Mouse (Mus musculus): ENCODE data around the gene Crabp2. TPM values are rescaled to one million over a fixed set of nuclear protein-coding genes. Genes with fewer than 3 reads are reported as not detected.

The Crabp2 gene
- total and polyA plus RNA-seq, 3 experiments: 0.23 to 1.2 TPM; not detected in 1

DNA sequence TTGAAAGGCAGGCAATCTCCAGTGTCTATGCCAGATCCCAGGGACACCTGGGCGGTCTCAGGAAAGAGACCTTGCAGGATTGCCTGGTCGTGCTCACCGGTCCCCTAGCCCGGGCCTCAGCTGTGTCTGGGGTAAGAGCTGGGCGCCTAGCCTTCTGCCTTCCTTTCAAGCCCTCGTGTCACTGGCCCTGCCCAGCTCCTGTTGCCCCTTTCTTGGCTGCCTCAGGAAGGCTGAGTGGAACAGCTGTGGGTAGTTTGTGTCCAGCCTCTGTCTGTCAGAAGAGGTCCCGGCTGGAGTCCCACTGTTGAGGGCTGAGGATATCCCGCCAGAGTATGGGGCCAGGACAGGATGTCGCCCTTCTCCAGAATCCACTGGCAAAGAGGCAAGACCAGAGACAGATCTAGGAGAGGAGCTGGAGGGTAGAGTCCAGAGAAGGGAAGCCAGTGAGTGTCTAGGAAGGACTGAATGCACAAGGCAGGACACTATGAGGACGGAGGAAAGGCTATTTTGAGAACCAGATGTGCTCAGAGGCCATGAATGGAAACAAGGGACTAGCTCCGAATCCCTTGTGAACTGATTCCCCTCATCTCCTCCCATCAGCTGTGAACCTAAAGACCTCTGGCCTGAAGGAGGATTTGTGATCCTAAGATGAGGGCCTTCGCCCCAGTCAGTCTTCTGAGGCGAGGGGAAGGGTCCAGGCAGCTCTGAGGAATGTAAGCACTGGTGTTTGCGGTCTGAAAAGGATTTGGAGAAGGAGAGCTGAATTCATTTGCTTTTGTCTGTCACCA, 25.3 kb downstream of the Crabp2 start:
- no peak overlapping the region for H3K27ac ChIP-seq (ENCODE audit: control insufficient read depth, low read depth, low read length)
- H3K4me3 ChIP-seq (ENCODE audit: control insufficient read depth in 1 of 2, insufficient read depth in 1 of 2, low read depth in 2 of 2, low read length in 2 of 2): no peak overlapping the region
- no peak overlapping the region for H3K9ac ChIP-seq (ENCODE audit: control insufficient read depth, low read depth, low read length, poor library complexity, severe bottlenecking)
- TF ChIP-seq SMC3 (IDR thresholded peaks at IDR 0.05; ENCODE audit: low read depth, low read length) (no peak), SIN3A (IDR thresholded peaks at IDR 0.05; ENCODE audit: low read length) (no peak), RCOR1 (IDR thresholded peaks at IDR 0.05; ENCODE audit: low read depth, low read length) (no peak), RAD21 (IDR thresholded peaks at IDR 0.05; ENCODE audit: low read depth, low read length) (no peak)
- H3K36me3 ChIP-seq (ENCODE audit: control insufficient read depth in 1 of 2, insufficient read depth in 2 of 2, low read length in 2 of 2): no peaks in the 10 kb centered on the region
- DNase-seq (ENCODE audit: low read depth, low spot score): no peak
- peaks cover 10 to 13% of the 10 kb centered on the region in 2 experiments for H3K27me3 ChIP-seq (ENCODE audit: control insufficient read depth in 1 of 2, insufficient read depth in 2 of 2, low read length in 2 of 2)
- H3K79me2 ChIP-seq (ENCODE audit: control insufficient read depth, insufficient read depth, low read length, poor library complexity): no peaks in the 10 kb centered on the region; the same call in 1 of the 2 replicates
- no peaks in the 10 kb centered on the region for H3K9me3 ChIP-seq (replicated peaks; ENCODE audit: insufficient read depth, low read length)
- H3K4me1 ChIP-seq (ENCODE audit: control insufficient read depth in 1 of 2, insufficient read depth in 2 of 2, low read length in 2 of 2): no peaks in the 10 kb centered on the region

DNA sequence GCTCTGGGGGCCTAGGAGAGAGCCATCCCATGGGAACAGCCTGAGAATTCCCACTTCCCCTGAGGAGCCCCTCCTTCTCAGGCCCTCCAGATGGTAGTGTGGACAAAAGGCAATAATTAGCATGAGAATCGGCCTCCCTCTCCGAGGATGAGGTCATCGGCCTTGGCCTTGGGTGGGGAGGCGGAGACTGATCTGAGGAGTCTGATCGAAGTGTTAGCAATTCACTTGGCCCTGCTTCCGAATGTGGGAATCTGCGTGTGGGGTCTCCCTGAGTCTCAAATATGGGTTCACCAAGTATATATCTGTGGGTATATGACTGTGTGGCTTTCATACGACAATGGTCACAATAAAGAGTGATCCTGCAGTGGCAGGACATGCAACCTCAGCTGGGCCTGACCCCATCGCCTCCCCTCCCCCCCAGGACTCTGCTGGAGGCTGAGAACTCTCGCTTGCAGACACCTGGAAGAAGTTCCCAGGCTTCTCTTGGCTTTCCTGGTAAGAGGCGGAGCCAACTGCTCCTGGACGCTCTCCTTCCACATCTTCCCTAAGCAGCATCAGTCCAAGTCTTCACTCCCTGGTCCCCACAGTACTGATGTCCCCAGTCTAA, 26.0 kb downstream of the Crabp2 start:
- Histone ChIP-seq H3K36me3 (ENCODE audit: control insufficient read depth in 1 of 2, insufficient read depth in 2 of 2, low read length in 2 of 2) (no peaks in the 10 kb centered on the region), H3K79me2 (ENCODE audit: control insufficient read depth, insufficient read depth, low read length, poor library complexity) (no peaks in the 10 kb centered on the region; the same call in 1 of the 2 replicates), H3K4me1 (ENCODE audit: control insufficient read depth in 1 of 2, insufficient read depth in 2 of 2, low read length in 2 of 2) (no peaks in the 10 kb centered on the region), H3K9me3 (replicated peaks; ENCODE audit: insufficient read depth, low read length) (no peaks in the 10 kb centered on the region), H3K27me3 (ENCODE audit: control insufficient read depth in 1 of 2, insufficient read depth in 2 of 2, low read length in 2 of 2) (peaks cover 11 to 15% of the 10 kb centered on the region in 2 experiments), H3K27ac (ENCODE audit: control insufficient read depth, low read depth, low read length) (no peak overlapping the region), H3K4me3 (ENCODE audit: control insufficient read depth in 1 of 2, insufficient read depth in 1 of 2, low read depth in 2 of 2, low read length in 2 of 2) (no peak overlapping the region), H3K9ac (ENCODE audit: control insufficient read depth, low read depth, low read length, poor library complexity, severe bottlenecking) (no peak overlapping the region)
- TF ChIP-seq GATA1 (IDR thresholded peaks at IDR 0.05; ENCODE audit: low read depth, low read length) (no peak), MEF2A (IDR thresholded peaks at IDR 0.05; ENCODE audit: extremely low read depth, insufficient replicate concordance, low read depth, low read length, poor library complexity, severe bottlenecking) (no peak), MYC (IDR thresholded peaks at IDR 0.05; ENCODE audit: low read depth, low read length) (no peak), ZKSCAN1 (IDR thresholded peaks at IDR 0.05; ENCODE audit: low read depth, low read length) (no peak), GABPA (IDR thresholded peaks at IDR 0.05; ENCODE audit: low read depth, low read length) (no peak), ETS1 (IDR thresholded peaks at IDR 0.05; ENCODE audit: low read depth, low read length) (no peak), MAZ (IDR thresholded peaks at IDR 0.05; ENCODE audit: low read depth, low read length) (no peak), SIN3A (IDR thresholded peaks at IDR 0.05; ENCODE audit: low read length) (no peak), CHD2 (IDR thresholded peaks at IDR 0.05; ENCODE audit: low read length) (no peak), CHD1 (IDR thresholded peaks at IDR 0.05; ENCODE audit: low read depth, low read length) (no peak), USF2 (IDR thresholded peaks at IDR 0.05; ENCODE audit: borderline replicate concordance in 1 of 2, insufficient read depth in 1 of 2, low read depth in 1 of 2, low read length in 2 of 2) (no peak), POLR2AphosphoS5 (IDR thresholded peaks at IDR 0.05; ENCODE audit: borderline replicate concordance, low read depth, low read length) (no peak), ZC3H11A (IDR thresholded peaks at IDR 0.05; ENCODE audit: low read depth, low read length) (no peak), NRF1 (IDR thresholded peaks at IDR 0.05; ENCODE audit: insufficient read depth, low read depth, low read length, poor library complexity, severe bottlenecking) (no peak), ZNF384 (IDR thresholded peaks at IDR 0.05; ENCODE audit: low read depth, low read length) (no peak)
- DNase-seq (ENCODE audit: low read depth, low spot score): no peak
